Mouse (Mus musculus): ENCODE data around the gene Gm21778.
"Not testable (repeated sequence)": the region's sequence is repeated elsewhere in the genome, so short reads cannot be mapped to it uniquely, and the experiment has no call there.

Gene Gm21778

GRCm38 (mm10) chrY:5942160-5942559 lies at the start of gene Gm21778:
Gene Gm21778, plus strand, starts transcription at chrY:5942460.
- in situ Hi-C loops (cut with MboI; ENCODE audit: low pct_unique_long_range_greater_than_20kb in 1 of 2, low sequenced_read_pairs in 2 of 2, unreplicated experiment in 1 of 2): not testable (repeated sequence)

Measured in mouse embryonic stem cell (cell line).